Mouse (Mus musculus) left cerebral cortex, adult 9 months (tissue): ENCODE data around the gene Nploc4.

ENCODE experiments used
- DNase-seq, 2 experiments: peaks; one replicate each; pipeline ENCODE4 v3.0.0; 2022; ENCODE audit warnings: low spot score in 2 of 2

The Nploc4 gene

DNA sequence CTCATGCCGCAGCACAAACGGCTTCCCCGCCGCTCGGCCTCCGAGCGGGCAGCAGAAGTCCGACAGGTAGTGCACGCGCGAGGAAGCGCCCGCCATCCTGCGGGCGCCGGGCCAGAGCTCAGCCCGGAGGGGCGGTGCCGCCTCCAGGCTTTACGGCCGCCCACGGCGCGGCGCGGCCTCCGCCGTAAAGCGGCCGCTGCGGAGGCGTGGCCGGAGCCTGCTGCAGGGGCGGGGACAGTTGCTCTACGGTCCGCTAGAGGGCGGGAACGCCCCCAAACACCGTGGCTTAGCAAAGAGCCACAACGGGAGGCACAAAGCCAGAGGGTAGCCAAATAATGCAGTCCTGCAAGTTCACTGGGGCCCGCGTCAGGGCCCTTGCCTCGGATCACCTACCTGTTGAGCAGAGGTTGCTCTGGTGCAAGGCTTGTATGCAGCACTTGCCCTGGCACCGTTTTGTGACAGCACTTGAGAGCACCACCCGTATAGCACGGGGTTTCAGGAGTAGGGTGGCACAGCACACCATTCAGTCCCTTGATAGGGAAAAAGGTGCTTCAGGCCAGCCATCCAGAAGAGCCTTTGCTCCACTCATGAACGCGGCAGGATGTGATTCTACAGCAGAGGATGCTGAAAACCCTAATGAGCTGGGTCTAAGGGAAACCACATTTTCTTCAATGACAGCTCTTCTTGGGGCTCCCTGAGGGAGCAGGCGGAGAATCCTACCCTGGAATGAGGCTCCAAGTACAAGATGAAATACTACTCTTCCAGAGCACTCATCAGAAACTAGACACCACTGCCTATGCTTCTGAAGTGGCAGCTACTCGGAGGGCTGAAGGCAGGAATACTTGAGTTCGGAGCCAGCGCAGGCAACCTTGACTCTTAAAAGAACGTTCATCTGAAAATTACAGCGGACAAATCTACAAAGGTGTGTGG, 58.6 kb downstream of the Nploc4 start, which contains the start of gene Faap100:
Gene Faap100 (minus strand): TSS at position 154 of the 930 bp plus-strand sequence.
- DNase-seq = peak; percentile 59 to 83

- DNase-seq = no peak
These were observed 59.4 kb downstream of the Nploc4 start for GRCm38 (mm10) chr11:120378031-120378610.

DNA sequence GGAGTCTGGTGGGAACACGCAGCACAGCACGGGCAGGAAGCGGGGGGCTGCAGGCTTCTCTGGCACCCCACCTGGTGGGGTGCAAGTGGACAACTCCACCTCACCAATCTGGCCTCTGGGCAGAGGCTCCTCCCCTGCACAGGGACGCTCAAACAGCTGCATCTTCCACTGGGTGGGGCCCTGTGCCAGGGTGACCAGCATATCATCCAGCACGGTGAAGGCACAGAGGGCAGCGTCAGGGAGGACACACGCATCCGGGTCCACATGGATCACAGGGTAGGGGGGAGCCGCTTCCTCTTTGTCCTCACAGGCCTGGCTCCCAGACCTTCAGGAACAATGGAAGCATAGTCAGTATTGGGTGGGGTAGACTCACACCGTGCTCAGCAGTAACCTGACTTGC, 60.2 kb downstream of the Nploc4 start:
- no peak for DNase-seq

DNA sequence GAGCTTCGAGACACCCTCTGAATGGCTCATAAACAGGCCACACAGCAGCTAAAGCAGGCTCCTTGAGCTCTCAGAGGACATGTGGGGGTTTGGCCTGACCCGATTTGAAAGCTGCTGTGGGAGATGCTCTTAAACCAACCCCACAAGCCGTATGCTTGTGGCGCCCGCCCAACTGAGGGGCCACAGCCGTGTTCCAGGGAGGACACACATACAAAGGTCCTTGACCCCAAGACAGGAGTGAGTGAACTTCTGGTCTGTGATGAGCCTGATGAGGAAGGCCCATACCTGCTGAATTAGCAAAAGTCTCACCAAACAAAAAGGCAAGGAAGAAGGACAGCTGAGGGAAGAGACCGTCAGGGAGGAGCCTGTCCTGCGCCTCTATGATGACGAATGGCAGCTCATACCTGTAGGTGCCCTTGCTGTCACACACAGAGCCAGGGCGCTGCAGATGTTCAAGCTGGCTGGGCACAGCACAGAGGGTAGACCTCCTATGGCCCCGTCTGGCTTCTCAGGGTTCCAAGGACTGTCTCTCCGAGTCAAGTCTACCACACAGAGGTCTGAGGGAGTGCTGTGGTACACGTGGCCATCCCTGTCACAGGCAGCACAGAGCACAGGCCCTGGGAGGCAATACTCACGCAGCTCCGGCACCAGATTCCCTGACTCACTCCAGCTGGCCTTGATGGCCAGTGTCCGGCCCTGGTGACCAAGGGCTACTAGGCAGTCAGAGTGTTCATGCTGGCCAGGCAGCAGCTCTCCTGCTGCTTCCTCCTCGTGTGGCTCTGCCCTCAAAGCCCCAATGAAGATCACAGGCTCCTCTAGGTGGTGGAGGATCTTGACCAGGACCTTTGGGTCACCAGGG, 61.0 kb downstream of the Nploc4 start:
- no peak for DNase-seq

GRCm38 (mm10) chr11:120375324-120375723, 62.2 kb downstream of the Nploc4 start:
- DNase-seq = no peak

GRCm38 (mm10) chr11:120373820-120374586, 63.5 kb downstream of the Nploc4 start:
- no peak for DNase-seq

- DNase-seq = no peak
These were observed 64.5 kb downstream of the Nploc4 start for GRCm38 (mm10) chr11:120373025-120373424.

DNA sequence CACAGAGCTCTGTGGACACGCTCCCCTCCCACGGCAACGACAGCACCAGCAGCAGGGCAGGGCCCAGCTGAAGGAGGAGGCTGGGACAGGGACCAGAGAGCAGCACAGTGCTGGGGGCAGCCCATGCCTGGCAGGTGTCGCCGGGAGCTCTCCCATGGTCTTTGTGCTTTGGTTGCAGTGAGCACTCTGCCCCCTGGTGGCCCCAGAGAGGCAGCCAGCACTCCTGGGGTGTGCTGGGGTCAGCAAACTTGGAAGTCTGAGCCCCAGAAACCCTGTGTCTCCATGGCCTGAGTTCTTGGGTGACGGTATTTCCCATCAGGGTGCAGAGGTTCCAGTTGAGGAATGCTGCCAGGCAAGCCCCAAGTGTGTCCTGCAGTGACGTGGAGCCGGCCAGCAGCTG, 67.9 kb downstream of the Nploc4 start:
- peak in 1 of 2 experiments; percentile 45 for DNase-seq

- DNase-seq = no peak
These were observed 71.0 kb downstream of the Nploc4 start for GRCm38 (mm10) chr11:120366443-120367027.

GRCm38 (mm10) chr11:120362891-120363290, 74.6 kb downstream of the Nploc4 start:
- no peak for DNase-seq

GRCm38 (mm10) chr11:120361295-120361694, 76.2 kb downstream of the Nploc4 start, which contains the start of gene Fscn2:
Gene Fscn2 (plus strand): TSS chr11:120361534.
- DNase-seq = no peak

DNA sequence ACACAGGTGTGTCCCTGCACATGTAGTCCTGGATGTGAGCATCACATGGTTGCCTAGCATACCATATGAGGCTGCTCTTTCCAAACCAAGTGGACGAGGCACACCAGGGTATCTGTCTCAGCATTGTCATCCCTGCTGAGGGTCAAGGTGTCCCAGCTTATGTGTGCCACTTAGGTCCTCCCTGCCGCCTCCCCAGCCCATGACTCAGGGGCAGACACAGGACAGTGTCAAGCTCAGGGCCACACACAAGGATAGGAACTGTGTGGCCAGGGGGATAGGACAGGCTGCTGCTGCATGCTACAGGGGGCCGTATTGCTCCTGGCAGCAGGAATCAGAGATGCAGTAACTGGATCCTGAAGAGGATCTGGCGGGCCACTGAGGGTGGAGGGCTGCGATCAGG, 76.8 kb downstream of the Nploc4 start:
- DNase-seq = no peak

- no peak for DNase-seq
These were observed 77.4 kb downstream of the Nploc4 start for GRCm38 (mm10) chr11:120360062-120360461.

- no peak for DNase-seq
These were observed 78.1 kb downstream of the Nploc4 start for GRCm38 (mm10) chr11:120359391-120359790.

GRCm38 (mm10) chr11:120357791-120358401, 79.6 kb downstream of the Nploc4 start:
- peak in 1 of 2 experiments; percentile 76 for DNase-seq

GRCm38 (mm10) chr11:120356900-120357299, 80.6 kb downstream of the Nploc4 start:
- no peak for DNase-seq

DNA sequence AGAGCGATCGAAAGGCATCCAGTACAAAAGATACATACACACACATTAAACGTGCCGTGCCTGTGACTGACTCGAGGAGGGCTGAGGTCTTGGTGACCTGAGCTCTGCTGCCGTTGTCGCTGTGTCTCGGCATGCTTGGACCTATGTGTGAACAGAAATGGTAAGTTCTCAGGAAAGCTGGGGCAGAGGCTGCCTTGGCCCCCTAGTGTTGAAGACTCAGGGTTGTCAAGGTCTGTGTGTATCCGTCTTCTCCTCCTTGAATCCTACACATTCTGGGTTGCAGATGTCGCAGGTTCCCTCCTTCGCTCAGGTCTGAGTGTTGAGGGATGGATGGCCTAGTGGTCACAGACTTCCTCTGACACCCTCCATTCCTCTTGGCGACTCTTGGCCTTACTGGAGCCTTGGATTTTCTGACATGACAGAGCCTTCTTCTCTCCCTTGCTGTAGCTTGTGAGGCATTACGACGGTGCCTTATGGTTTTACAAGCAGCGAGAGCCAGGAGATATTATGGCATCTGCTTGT, 81.1 kb downstream of the Nploc4 start:
- DNase-seq = no peak

DNA sequence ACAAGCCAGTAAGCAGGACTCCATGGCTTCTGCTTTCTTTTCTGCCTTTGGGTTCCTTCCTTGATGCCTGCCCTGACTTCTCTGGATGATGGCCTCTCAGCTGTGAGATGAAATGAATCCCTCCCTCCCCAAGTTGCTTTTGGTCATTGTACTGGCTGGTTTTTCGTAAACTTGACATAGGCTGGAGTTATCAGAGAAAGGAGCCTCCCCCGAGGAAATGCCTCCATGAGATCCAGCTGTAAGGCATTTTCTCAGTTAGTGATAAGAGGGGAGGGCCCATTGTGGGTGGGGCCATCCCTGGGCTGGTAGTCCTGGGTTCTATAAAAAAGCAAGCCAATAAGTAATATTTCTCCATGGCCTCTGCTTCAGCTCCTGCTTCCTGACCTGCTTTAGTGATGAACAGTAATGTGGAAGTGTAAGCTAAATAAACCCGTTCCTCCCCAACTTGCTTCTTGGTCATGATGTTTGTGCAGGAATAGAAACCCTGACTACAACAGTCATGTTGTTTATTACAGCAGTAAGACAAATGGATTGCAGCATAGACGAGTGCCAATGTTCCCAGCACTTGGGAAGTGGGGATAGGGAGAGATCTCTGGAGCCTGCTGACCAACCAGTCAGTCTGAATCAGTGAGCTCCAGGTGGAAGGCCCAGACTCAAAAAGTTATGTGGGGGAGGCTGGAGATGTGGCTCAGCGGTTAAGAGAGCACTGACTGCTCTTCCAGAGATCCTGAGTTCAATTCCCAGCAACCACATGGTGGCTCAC, 82.0 kb downstream of the Nploc4 start:
- DNase-seq = no peak
